Mouse (Mus musculus): ENCODE measurements at regions not wholly inside any gene's neighbourhood (a gene's known extent, or its start where the extent isn't known, plus 50 kb on each side); places are given as distances from the start of the nearest gene placed in this dataset.

- intact Hi-C loops (cut with DNase I) = no loop called here
- TF ChIP-seq CTCF (IDR thresholded peaks at IDR 0.05) = no peak; the same call in 1 of the 2 replicates
- H3K4me3 ChIP-seq = no peak overlapping the region
- H3K27ac ChIP-seq = peak overlapping the region; percentile 50; the same call in 1 of the 2 replicates
- no peak for DNase-seq (ENCODE audit: extremely low spot score in 1 of 2, low spot score in 2 of 2)
These were observed 55.2 kb upstream of the Nxpe4 start for GRCm38 (mm10) chr9:48106441-48107167.

GRCm38 (mm10) chr9:48108994-48109619 lies 52.7 kb upstream of the Nxpe4 start:
- Histone ChIP-seq H3K27ac (peak overlapping the region; percentile 21; the same call in 1 of the 2 replicates), H3K4me3 (no peak overlapping the region)
- no peak for TF ChIP-seq CTCF (IDR thresholded peaks at IDR 0.05)
- intact Hi-C loops (cut with DNase I) = no loop called here
- DNase-seq (ENCODE audit: extremely low spot score in 1 of 2, low spot score in 2 of 2) = peak; percentile 18 to 31

GRCm38 (mm10) chr9:48111316-48111890 lies 50.4 kb upstream of the Nxpe4 start:
- intact Hi-C loops (cut with DNase I) = no loop called here
- no peak for TF ChIP-seq CTCF (IDR thresholded peaks at IDR 0.05)
- Histone ChIP-seq H3K27ac (no peak overlapping the region), H3K4me3 (no peak overlapping the region)
- DNase-seq (ENCODE audit: extremely low spot score in 1 of 2, low spot score in 2 of 2) = peak in 1 of 2 experiments; percentile 9

Data from left cerebral cortex, adult 2 months (tissue).